Mouse (Mus musculus): Measurements from ENCODE around the gene Xpnpep1. TPM values are rescaled to one million over a fixed set of nuclear protein-coding genes. Genes with fewer than 3 reads are reported as not detected.
A peak's percentile ranks its signal among the peaks of the same experiment; 100 is the strongest.

Gene Xpnpep1
- polyA plus RNA-seq, 1 experiment from 2014 or later: 118 TPM

GRCm38 (mm10) chr19:53029045-53029444 is 11.0 kb downstream of the Xpnpep1 start:
- Histone ChIP-seq H3K9ac (ENCODE audit: low read depth, low read length) (no peak overlapping the region), H3K4me3 (ENCODE audit: low read length) (no peak overlapping the region), H3K9me3 (ENCODE audit: control insufficient read depth, low read length) (no peaks in the 10 kb centered on the region), H3K4me2 (ENCODE audit: low read length) (no peak overlapping the region), H3K27ac (ENCODE audit: low read depth, low read length) (no peak overlapping the region), H3K4me1 (ENCODE audit: control insufficient read depth, insufficient read depth, low read depth, low read length) (no peaks in the 10 kb centered on the region), H3K36me3 (ENCODE audit: control insufficient read depth, insufficient read depth, low read length) (peaks cover 15% of the 10 kb centered on the region; the same call in 1 of the 2 replicates), H3K27me3 (replicated peaks; ENCODE audit: control insufficient read depth, insufficient read depth, low read length) (no peaks in the 10 kb centered on the region)
- 90% methylated on average over 7 of the region's 7 CpGs for WGBS
- ATAC-seq: no peak

- H3K27ac ChIP-seq (ENCODE audit: low read depth, low read length): no peak overlapping the region
- H3K9ac ChIP-seq (ENCODE audit: low read depth, low read length): no peak overlapping the region
- WGBS: 95% methylated on average over 12 of the region's 12 CpGs
- no peak overlapping the region for H3K4me3 ChIP-seq (ENCODE audit: low read length)
- H3K36me3 ChIP-seq (ENCODE audit: control insufficient read depth, insufficient read depth, low read length): peaks cover 15% of the 10 kb centered on the region; the same call in 1 of the 2 replicates
- no peaks in the 10 kb centered on the region for H3K27me3 ChIP-seq (replicated peaks; ENCODE audit: control insufficient read depth, insufficient read depth, low read length)
- no peak overlapping the region for H3K4me2 ChIP-seq (ENCODE audit: low read length)
- no peaks in the 10 kb centered on the region for H3K9me3 ChIP-seq (ENCODE audit: control insufficient read depth, low read length)
- no peaks in the 10 kb centered on the region for H3K4me1 ChIP-seq (ENCODE audit: control insufficient read depth, insufficient read depth, low read depth, low read length)
- ATAC-seq: no peak
Measured at GRCm38 (mm10) chr19:53028216-53028615, 11.8 kb downstream of the Xpnpep1 start.

GRCm38 (mm10) chr19:53023189-53023588 is 16.8 kb downstream of the Xpnpep1 start:
- Histone ChIP-seq H3K9me3 (ENCODE audit: control insufficient read depth, low read length) (no peaks in the 10 kb centered on the region), H3K27ac (ENCODE audit: low read depth, low read length) (no peak overlapping the region), H3K4me3 (ENCODE audit: low read length) (no peak overlapping the region), H3K36me3 (ENCODE audit: control insufficient read depth, insufficient read depth, low read length) (peaks cover 8% of the 10 kb centered on the region; the same call in 1 of the 2 replicates), H3K4me1 (ENCODE audit: control insufficient read depth, insufficient read depth, low read depth, low read length) (no peaks in the 10 kb centered on the region; the same call in 1 of the 2 replicates), H3K9ac (ENCODE audit: low read depth, low read length) (no peak overlapping the region), H3K27me3 (replicated peaks; ENCODE audit: control insufficient read depth, insufficient read depth, low read length) (no peaks in the 10 kb centered on the region), H3K4me2 (ENCODE audit: low read length) (no peak overlapping the region)
- WGBS: 74% methylated on average over 10 of the region's 10 CpGs
- no peak for ATAC-seq

GRCm38 (mm10) chr19:53022037-53022614 is 17.9 kb downstream of the Xpnpep1 start:
- Histone ChIP-seq H3K4me2 (ENCODE audit: low read length) (no peak overlapping the region), H3K9me3 (ENCODE audit: control insufficient read depth, low read length) (no peaks in the 10 kb centered on the region), H3K27ac (ENCODE audit: low read depth, low read length) (no peak overlapping the region), H3K36me3 (ENCODE audit: control insufficient read depth, insufficient read depth, low read length) (peaks cover 8% of the 10 kb centered on the region; the same call in 1 of the 2 replicates), H3K4me3 (ENCODE audit: low read length) (no peak overlapping the region), H3K4me1 (ENCODE audit: control insufficient read depth, insufficient read depth, low read depth, low read length) (no peaks in the 10 kb centered on the region; the same call in 1 of the 2 replicates), H3K9ac (ENCODE audit: low read depth, low read length) (no peak overlapping the region), H3K27me3 (replicated peaks; ENCODE audit: control insufficient read depth, insufficient read depth, low read length) (no peaks in the 10 kb centered on the region)
- ATAC-seq: no peak
- 84% methylated on average over 8 of the region's 8 CpGs for WGBS

GRCm38 (mm10) chr19:53021537-53021936 is 18.5 kb downstream of the Xpnpep1 start:
- Histone ChIP-seq H3K4me2 (ENCODE audit: low read length) (no peak overlapping the region), H3K36me3 (ENCODE audit: control insufficient read depth, insufficient read depth, low read length) (peaks cover 8% of the 10 kb centered on the region; the same call in 1 of the 2 replicates), H3K4me3 (ENCODE audit: low read length) (no peak overlapping the region), H3K27me3 (replicated peaks; ENCODE audit: control insufficient read depth, insufficient read depth, low read length) (no peaks in the 10 kb centered on the region), H3K4me1 (ENCODE audit: control insufficient read depth, insufficient read depth, low read depth, low read length) (no peaks in the 10 kb centered on the region; the same call in 1 of the 2 replicates), H3K9me3 (ENCODE audit: control insufficient read depth, low read length) (no peaks in the 10 kb centered on the region), H3K27ac (ENCODE audit: low read depth, low read length) (no peak overlapping the region), H3K9ac (ENCODE audit: low read depth, low read length) (no peak overlapping the region)
- WGBS: 82% methylated on average over 10 of the region's 10 CpGs
- no peak for ATAC-seq

GRCm38 (mm10) chr19:53019716-53020463 is 20.1 kb downstream of the Xpnpep1 start:
- Histone ChIP-seq H3K9me3 (ENCODE audit: control insufficient read depth, low read length) (no peaks in the 10 kb centered on the region), H3K4me1 (ENCODE audit: control insufficient read depth, insufficient read depth, low read depth, low read length) (no peaks in the 10 kb centered on the region; the same call in 1 of the 2 replicates), H3K36me3 (ENCODE audit: control insufficient read depth, insufficient read depth, low read length) (peaks cover 5% of the 10 kb centered on the region; the same call in 1 of the 2 replicates), H3K4me3 (ENCODE audit: low read length) (no peak overlapping the region), H3K9ac (ENCODE audit: low read depth, low read length) (no peak overlapping the region), H3K27me3 (replicated peaks; ENCODE audit: control insufficient read depth, insufficient read depth, low read length) (no peaks in the 10 kb centered on the region), H3K4me2 (ENCODE audit: low read length) (no peak overlapping the region), H3K27ac (ENCODE audit: low read depth, low read length) (no peak overlapping the region)
- WGBS: 69% methylated on average over 13 of the region's 13 CpGs
- ATAC-seq: peak; percentile 35; the same call in 1 of the 2 replicates

GRCm38 (mm10) chr19:53017954-53018353 is 22.1 kb downstream of the Xpnpep1 start:
- ATAC-seq: no peak
- H3K9ac ChIP-seq (ENCODE audit: low read depth, low read length): no peak overlapping the region
- H3K27me3 ChIP-seq (replicated peaks; ENCODE audit: control insufficient read depth, insufficient read depth, low read length): no peaks in the 10 kb centered on the region
- H3K36me3 ChIP-seq (ENCODE audit: control insufficient read depth, insufficient read depth, low read length): no peaks in the 10 kb centered on the region; the same call in 1 of the 2 replicates
- H3K27ac ChIP-seq (ENCODE audit: low read depth, low read length): no peak overlapping the region
- WGBS: 83% methylated on average over 9 of the region's 9 CpGs
- H3K4me3 ChIP-seq (ENCODE audit: low read length): no peak overlapping the region
- no peak overlapping the region for H3K4me2 ChIP-seq (ENCODE audit: low read length)
- H3K4me1 ChIP-seq (ENCODE audit: control insufficient read depth, insufficient read depth, low read depth, low read length): no peaks in the 10 kb centered on the region; the same call in 1 of the 2 replicates
- no peaks in the 10 kb centered on the region for H3K9me3 ChIP-seq (ENCODE audit: control insufficient read depth, low read length)

GRCm38 (mm10) chr19:53017248-53017647 is 22.8 kb downstream of the Xpnpep1 start:
- 81% methylated on average over 10 of the region's 11 CpGs for WGBS
- Histone ChIP-seq H3K36me3 (ENCODE audit: control insufficient read depth, insufficient read depth, low read length) (no peaks in the 10 kb centered on the region; the same call in 1 of the 2 replicates), H3K9me3 (ENCODE audit: control insufficient read depth, low read length) (no peaks in the 10 kb centered on the region), H3K4me1 (ENCODE audit: control insufficient read depth, insufficient read depth, low read depth, low read length) (no peaks in the 10 kb centered on the region; the same call in 1 of the 2 replicates), H3K9ac (ENCODE audit: low read depth, low read length) (no peak overlapping the region), H3K27me3 (replicated peaks; ENCODE audit: control insufficient read depth, insufficient read depth, low read length) (no peaks in the 10 kb centered on the region), H3K4me2 (ENCODE audit: low read length) (no peak overlapping the region), H3K4me3 (ENCODE audit: low read length) (no peak overlapping the region), H3K27ac (ENCODE audit: low read depth, low read length) (no peak overlapping the region)
- ATAC-seq: no peak
